Mouse (Mus musculus): Measurements from ENCODE around the gene Rpl22l1. TPM values are rescaled to one million over a fixed set of nuclear protein-coding genes. Genes with fewer than 3 reads are reported as not detected.
"Not testable (repeated sequence)": the region's sequence is repeated elsewhere in the genome, so short reads cannot be mapped to it uniquely, and the experiment has no call there.

Gene Rpl22l1
- total RNA-seq, 2 experiments from 2014 or later, result 174 to 181 TPM

GRCm38 (mm10) chr3:28841886-28842649 is 36.8 kb downstream of the Rpl22l1 start:
- no peak for DNase-seq

GRCm38 (mm10) chr3:28843231-28843630 is 38.0 kb downstream of the Rpl22l1 start:
- no peak for DNase-seq

- DNase-seq, result no peak
Measured at GRCm38 (mm10) chr3:28847115-28847514, 41.9 kb downstream of the Rpl22l1 start.

- not testable (repeated sequence) for DNase-seq
Measured at GRCm38 (mm10) chr3:28852174-28852573, 46.9 kb downstream of the Rpl22l1 start.

Other genes starting within 250 kb of the Rpl22l1 start
- not detected for gene Slc2a2, start 107.5 kb upstream of the Rpl22l1 start, total RNA-seq (2021)
- 1 to 10 TPM; 6.4 to 6.7 TPM for gene Eif5a2, start 24.2 kb upstream of the Rpl22l1 start, total RNA-seq (2021)
- not detected for gene Gm1527, start 87.2 kb downstream of the Rpl22l1 start, total RNA-seq (2021)